Mouse (Mus musculus): ENCODE measurements at regions not wholly inside any gene's neighbourhood (a gene's known extent, or its start where the extent isn't known, plus 50 kb on each side); places are given as distances from the start of the nearest gene placed in this dataset.
"Not testable (repeated sequence)": the region's sequence is repeated elsewhere in the genome, so short reads cannot be mapped to it uniquely, and the experiment has no call there.

DNA sequence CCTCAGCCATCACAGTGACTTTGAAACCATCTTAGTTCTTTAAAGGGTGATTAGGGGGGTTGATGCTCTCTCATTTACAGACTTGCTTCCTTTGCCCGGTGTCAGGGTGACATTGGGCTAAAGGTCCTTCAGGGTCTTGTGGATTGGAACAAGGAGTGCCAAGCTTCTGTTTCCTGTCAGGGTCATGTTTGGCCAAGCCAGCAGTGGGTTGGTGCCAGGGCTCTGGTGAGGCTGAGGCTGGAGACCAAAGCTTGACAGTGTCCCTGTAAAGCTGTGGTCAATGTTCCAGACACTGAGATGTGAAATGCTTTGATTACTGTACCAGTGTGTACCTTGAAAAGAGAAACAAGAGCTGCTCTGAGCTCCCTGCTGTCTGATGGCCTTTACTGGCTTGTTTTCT lies 150.8 kb upstream of the Fam3c start:
- DNase-seq (ENCODE audit: low spot score), result no peak

GRCm38 (mm10) chr6:22497306-22497705 lies 141.3 kb upstream of the Fam3c start:
- DNase-seq (ENCODE audit: low spot score), result no peak

GRCm38 (mm10) chr6:22496471-22496870 lies 140.4 kb upstream of the Fam3c start:
- DNase-seq (ENCODE audit: low spot score), result no peak

GRCm38 (mm10) chr6:22493632-22494260 lies 137.7 kb upstream of the Fam3c start:
- DNase-seq (ENCODE audit: low spot score), result peak; percentile 16

GRCm38 (mm10) chr6:22492896-22493295 lies 136.9 kb upstream of the Fam3c start:
- DNase-seq (ENCODE audit: low spot score), result no peak

- DNase-seq (ENCODE audit: low spot score), result no peak
Observed at GRCm38 (mm10) chr6:22490762-22491161, 134.7 kb upstream of the Fam3c start.

DNA sequence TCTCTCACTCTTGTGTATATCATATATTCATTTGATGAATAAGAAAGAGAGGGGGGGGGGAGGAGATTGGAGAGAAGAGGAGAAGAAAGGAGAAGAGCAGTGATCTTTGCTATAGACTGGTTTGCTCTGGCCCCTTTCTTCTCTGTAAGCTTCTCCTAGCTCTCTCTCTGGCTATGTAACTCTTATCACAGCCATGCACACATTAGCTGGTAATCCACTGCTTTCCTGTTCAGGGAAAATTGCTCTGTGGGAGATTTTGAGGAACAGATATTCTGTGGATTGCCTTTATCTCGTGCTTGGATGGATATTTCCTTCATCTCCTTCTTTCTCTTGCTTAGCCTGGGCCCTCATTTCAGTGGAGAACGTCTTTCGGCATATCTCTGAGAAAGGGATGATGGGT lies 131.4 kb upstream of the Fam3c start:
- DNase-seq (ENCODE audit: low spot score), result no peak

GRCm38 (mm10) chr6:22485828-22486518 lies 129.9 kb upstream of the Fam3c start:
- DNase-seq (ENCODE audit: low spot score), result no peak

DNA sequence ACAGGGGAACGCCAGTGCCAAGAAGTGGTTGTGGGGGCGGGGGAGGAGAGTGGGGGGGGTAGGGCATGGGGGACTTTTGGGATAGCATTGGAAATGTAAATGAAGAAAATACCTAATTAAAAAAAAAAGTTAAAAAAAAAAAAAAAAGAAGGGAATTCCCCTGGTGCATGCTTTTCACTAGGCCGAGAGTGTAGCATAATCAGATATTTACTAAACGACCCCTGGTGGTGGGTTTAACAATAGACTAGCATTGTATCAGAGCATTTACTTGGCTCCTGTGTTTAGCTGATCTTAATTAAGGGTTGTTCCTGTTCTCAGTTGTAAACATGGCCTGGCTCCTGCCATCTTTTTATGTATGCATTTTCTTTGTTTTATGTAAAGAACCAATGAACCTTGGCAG lies 126.2 kb upstream of the Fam3c start:
- DNase-seq (ENCODE audit: low spot score), result not testable (repeated sequence)

GRCm38 (mm10) chr6:22474604-22475003 lies 118.6 kb upstream of the Fam3c start:
- no peak for DNase-seq (ENCODE audit: low spot score)

- DNase-seq (ENCODE audit: low spot score), result no peak
Observed at GRCm38 (mm10) chr6:22474011-22474410, 118.0 kb upstream of the Fam3c start.

GRCm38 (mm10) chr6:22472400-22472799 lies 116.4 kb upstream of the Fam3c start:
- not testable (repeated sequence) for DNase-seq (ENCODE audit: low spot score)

DNA sequence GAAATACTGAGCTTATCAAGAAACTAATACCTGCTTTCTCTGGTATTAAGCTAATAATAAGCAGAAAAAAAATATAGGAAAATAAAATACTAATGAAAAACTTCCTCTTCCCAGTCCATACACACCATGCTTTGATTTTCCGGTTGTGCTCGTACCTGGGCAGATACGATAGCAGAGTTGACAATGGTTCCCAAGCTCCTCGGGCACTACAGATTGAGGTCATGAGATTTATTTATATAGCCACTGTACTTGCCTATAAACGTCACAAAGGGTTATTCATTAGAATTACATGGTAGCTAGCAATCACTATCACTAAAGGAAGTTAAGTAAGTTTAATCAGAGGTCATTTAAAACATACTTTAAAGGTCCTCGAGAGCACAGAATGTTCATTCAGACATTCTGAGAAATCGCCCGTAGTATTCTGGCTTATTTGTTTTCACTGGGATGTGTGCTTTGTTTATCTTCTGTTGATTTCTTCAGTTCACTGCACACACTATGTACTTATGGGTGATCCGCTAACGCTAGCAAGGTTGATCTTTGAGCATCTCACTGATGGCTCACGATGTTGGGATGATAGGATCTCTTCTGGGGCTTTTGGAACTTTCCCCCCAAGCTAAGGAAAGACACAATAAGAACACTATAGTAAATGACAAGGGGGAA lies 111.4 kb upstream of the Fam3c start:
- DNase-seq (ENCODE audit: low spot score), result no peak

GRCm38 (mm10) chr6:22465926-22466325 lies 109.9 kb upstream of the Fam3c start:
- DNase-seq (ENCODE audit: low spot score), result no peak

GRCm38 (mm10) chr6:22459440-22460016 lies 103.5 kb upstream of the Fam3c start:
- DNase-seq (ENCODE audit: low spot score), result no peak

DNA sequence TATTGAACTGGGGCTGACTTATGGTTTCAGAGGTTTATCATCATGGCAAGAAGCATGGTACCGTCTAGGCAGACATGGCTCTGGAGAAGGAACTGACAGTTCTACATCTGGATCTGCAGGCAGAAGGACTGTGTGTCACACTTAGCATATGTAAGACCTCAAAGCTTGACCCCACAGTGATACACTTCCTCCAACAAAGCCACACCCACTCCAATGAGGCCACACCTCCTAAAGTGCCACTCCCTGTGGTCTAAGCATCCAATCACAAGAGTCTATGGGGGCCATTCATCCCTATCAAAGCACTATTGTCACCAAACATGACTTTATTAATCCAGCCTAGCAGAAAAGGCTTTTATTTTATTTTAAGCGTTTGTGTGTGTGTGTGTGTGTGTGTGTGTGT lies 96.2 kb upstream of the Fam3c start:
- DNase-seq (ENCODE audit: low spot score), result no peak

DNA sequence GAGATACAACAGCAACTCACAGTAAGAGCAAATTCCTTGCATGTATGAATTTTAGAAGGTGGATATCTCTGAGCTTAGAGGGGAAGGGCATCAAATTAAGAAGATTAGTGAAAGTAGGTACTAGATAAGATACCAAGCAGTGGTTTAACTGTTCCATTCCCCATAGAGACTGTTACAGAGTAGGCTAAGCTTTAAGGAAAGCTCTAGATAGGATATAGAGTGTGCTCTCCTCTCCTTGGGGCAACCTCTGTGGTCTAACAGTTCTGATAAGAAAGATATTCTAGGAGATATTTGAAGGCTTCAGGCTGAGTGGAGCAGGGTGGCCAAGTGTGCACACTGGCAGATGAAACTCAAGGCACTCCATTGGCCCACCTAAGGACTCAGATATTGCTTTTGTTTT lies 94.5 kb upstream of the Fam3c start:
- no peak for DNase-seq (ENCODE audit: low spot score)

DNA sequence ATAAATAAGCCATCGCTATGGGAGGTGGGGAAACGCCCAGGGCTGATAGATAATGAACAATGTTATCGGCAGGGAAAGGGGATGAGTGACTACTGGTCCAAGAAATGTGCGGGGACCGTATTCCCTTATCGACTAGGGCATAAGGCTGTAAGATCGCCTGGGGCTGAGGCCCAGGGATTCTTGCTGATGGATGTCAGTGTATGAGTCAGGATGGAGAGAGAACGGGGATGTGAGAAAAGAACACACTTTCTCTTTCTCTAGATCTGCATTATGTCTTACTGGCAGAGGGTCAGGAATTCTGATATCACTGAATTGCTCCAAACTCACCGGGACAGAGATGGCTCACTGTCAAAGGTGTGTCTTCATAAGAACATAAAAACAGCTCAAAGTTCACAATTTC lies 92.9 kb upstream of the Fam3c start:
- DNase-seq (ENCODE audit: low spot score), result no peak

- DNase-seq (ENCODE audit: low spot score), result no peak
Observed at GRCm38 (mm10) chr6:22447636-22448035, 91.6 kb upstream of the Fam3c start.

- DNase-seq (ENCODE audit: low spot score), result no peak
Observed at GRCm38 (mm10) chr6:22446621-22447310, 90.7 kb upstream of the Fam3c start.

- not testable (repeated sequence) for DNase-seq (ENCODE audit: low spot score)
Observed at GRCm38 (mm10) chr6:22444856-22445255, 88.8 kb upstream of the Fam3c start.

DNA sequence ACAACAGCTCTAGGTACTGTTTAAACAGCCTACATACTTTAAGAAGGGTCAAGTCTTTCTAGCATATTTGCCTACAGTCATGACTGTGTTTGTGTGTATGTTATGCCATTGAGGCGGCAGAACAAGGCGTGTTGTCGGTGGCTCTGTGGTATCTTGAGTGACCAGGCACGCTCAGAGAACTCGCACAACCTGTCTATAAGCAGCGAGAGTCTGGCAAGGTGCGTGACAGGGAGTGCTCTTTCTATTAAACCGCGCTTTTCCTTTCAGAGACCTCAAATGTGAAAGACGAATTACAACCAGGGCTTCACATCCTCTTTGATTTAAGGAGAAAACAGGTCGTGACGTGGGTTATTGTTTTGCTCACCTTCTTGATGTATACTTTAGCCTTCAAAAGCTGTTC lies 88.2 kb upstream of the Fam3c start:
- DNase-seq (ENCODE audit: low spot score), result no peak
